Mouse (Mus musculus) lung, embryonic 14.5 days (tissue): ENCODE measurements around the gene Btbd16. TPM values are rescaled to one million over a fixed set of nuclear protein-coding genes. Genes with fewer than 3 reads are reported as not detected.
A peak's percentile ranks its signal among the peaks of the same experiment; 100 is the strongest.

Source experiments
- ATAC-seq: fragments of 200-750 bp; cut with Nextera tagmentation; 2 replicates; pipeline ENCODE4 v1.8.0; 2017; ENCODE audit warnings: mild to moderate bottlenecking, moderate TSS enrichment, moderate library complexity; ENCODE audit not compliant: insufficient read depth
- DNase-seq: peaks from one replicate; pipeline ENCODE4 v3.0.0-alpha.2; 2015
- H3K27ac ChIP-seq: fragments of 300-500 bp; sonication (generic); 2 replicates; pipeline ENCODE4 v1.5.1; 2014; ENCODE audit warnings: low read depth, mild to moderate bottlenecking, moderate library complexity
- H3K27me3 ChIP-seq: fragments of 300-500 bp; sonication (generic); 2 replicates; pipeline ENCODE4 v1.6.1; 2014; ENCODE audit warnings: low read length, control low read depth; ENCODE audit not compliant: insufficient read depth
- H3K36me3 ChIP-seq: fragments of 300-500 bp; sonication (generic); 2 replicates; pipeline ENCODE4 v1.6.1; 2014; ENCODE audit warnings: control low read depth; ENCODE audit not compliant: insufficient read depth
- H3K4me1 ChIP-seq: fragments of 300-500 bp; sonication (generic); 2 replicates; pipeline ENCODE4 v1.6.1; 2014; ENCODE audit warnings: antibody characterized with exemption, control low read depth; ENCODE audit not compliant: insufficient read depth
- H3K4me2 ChIP-seq: fragments of 300-500 bp; sonication (generic); 2 replicates; pipeline ENCODE4 v1.6.1; 2014; ENCODE audit warnings: mild to moderate bottlenecking
- H3K4me3 ChIP-seq: fragments of 300-500 bp; sonication (generic); 2 replicates; pipeline ENCODE4 v1.5.1; 2014; ENCODE audit warnings: low read depth, low read length
- H3K9ac ChIP-seq: fragments of 300-500 bp; sonication (generic); 2 replicates; pipeline ENCODE4 v1.6.1; 2014
- H3K9me3 ChIP-seq: fragments of 300-500 bp; sonication (generic); 2 replicates; pipeline ENCODE4 v1.6.1; 2016; ENCODE audit warnings: low read depth, low read length, control low read depth
- CTCF ChIP-seq: IDR thresholded peaks from 2 replicates; pipeline ENCODE4 v1.5.1; 2016; ENCODE audit warnings: antibody characterized with exemption, low read depth
- WGBS: fragments of 180-500 bp; shearing (Covaris S2); extraction: QIAGEN DNeasy Blood & Tissue Kit; methylation state at CpG from one replicate; pipeline ENCODE4 v1.1.7; 2014; 5-methylcytosine and 5-hydroxymethylcytosine counted together
- polyA plus RNA-seq: library from polyadenylated mRNA; unstranded; fragments of >200 nt; fragmentation: Nextera tagmentation; extraction: Ambion mirVana; gene quantifications from 2 replicates; pipeline ENCODE4 v1.2.1, GENCODE M21; 2014

Btbd16 gene
- polyA plus RNA-seq, 1 experiment from 2014 or later, result not detected

GRCm38 (mm10) chr7:130831586-130831985 lies 57.7 kb downstream of the Btbd16 start:
- ATAC-seq, result no peak
- Histone ChIP-seq H3K27me3 (no peaks in the 10 kb centered on the region), H3K4me3 (no peak overlapping the region), H3K4me1 (peaks cover 9% of the 10 kb centered on the region; the same call in 1 of the 2 replicates), H3K36me3 (no peaks in the 10 kb centered on the region), H3K4me2 (no peak overlapping the region), H3K27ac (no peak overlapping the region), H3K9me3 (no peaks in the 10 kb centered on the region), H3K9ac (no peak overlapping the region)
- WGBS, result 85% methylated on average over 5 of the region's 5 CpGs
- no peak for DNase-seq
- TF ChIP-seq CTCF, result no peak

DNA sequence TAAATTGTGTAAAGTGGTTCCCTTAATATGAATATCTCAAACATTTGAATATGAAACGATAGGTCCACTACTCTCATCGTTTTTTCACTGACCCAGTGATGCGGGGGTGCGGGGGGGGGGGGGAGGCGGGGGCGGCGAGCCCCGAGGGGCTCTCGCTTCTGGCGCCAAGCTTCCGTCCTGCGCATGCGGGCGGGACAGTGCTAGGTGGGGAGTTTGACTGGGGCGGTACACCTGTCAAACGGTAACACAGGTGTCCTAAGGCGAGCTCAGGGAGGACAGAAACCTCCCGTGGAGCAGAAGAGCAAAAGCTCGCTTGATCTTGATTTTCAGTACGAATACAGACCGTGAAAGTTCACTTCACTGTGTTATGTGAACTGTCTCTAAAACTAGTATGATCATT lies 60.4 kb downstream of the Btbd16 start:
- no peak for TF ChIP-seq CTCF
- H3K4me1 ChIP-seq, result peaks cover 9% of the 10 kb centered on the region; the same call in 1 of the 2 replicates
- ATAC-seq (peak; percentile 93), DNase-seq (peak; percentile 87)
- H3K27ac ChIP-seq, result 0 out of 2 replicates have a peak overlapping the region, but pooled peaks have one; percentile 75
- no peaks in the 10 kb centered on the region for H3K36me3 ChIP-seq
- H3K9me3 ChIP-seq, result no peaks in the 10 kb centered on the region
- no peak overlapping the region for H3K9ac ChIP-seq
- whole genome bisulfite sequencing, result 19% methylated on average over 21 of the region's 21 CpGs
- H3K4me2 ChIP-seq, result peak overlapping the region; percentile 1; the same call in 1 of the 2 replicates
- H3K27me3 ChIP-seq, result no peaks in the 10 kb centered on the region
- no peak overlapping the region for H3K4me3 ChIP-seq

DNA sequence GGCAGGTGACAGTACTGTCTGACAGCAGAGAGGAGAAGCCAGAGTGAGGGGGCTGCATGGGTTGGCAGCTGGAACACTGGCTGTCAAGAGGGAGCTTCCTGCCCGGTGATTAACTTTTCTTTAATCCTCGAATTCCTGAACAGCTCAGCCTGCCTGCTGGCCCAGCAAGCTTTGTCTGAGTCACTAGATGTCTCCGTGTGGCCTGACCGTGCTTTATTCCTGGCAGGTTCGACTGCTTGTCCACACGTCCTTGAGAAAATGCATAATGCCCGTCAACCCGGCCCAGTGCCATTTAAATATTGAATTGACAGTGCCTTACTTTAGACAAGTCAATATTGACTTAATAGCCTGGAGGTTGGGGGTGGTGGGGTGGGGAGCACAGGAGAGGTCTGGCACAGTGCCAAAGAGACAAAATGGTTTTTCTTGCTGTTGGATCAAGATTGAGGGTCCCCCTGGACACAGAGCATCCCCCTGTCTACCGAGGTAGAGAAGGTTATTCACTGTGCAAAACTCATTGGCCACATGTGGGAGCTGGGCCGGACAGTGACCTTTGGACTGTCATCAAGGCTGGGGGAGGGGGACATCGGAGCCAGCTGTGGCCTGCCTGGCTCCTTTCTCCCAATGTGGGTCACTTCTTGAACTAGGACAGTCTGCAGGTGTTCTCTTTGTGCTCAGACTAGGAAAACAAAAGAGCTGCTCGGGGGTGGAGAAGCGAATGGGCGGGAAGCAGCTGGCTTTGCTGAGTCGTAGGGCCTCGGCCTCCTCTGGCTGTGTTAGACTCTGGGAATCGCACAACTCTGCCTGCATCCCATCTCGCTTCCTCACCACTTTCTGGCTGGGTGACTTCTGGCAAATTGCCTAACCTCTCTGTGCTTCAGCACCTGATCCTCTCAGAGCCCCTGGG lies 61.3 kb downstream of the Btbd16 start:
- Histone ChIP-seq H3K27ac (peak overlapping the region; percentile 75), H3K4me2 (peak overlapping the region; percentile 35; the same call in 1 of the 2 replicates), H3K9me3 (no peaks in the 10 kb centered on the region), H3K4me3 (no peak overlapping the region), H3K9ac (no peak overlapping the region), H3K36me3 (no peaks in the 10 kb centered on the region), H3K4me1 (peaks cover 9% of the 10 kb centered on the region; the same call in 1 of the 2 replicates), H3K27me3 (no peaks in the 10 kb centered on the region)
- DNase-seq (peak; percentile 72), ATAC-seq (peak; percentile 50; the same call in 1 of the 2 replicates)
- WGBS, result 13% methylated on average over 18 of the region's 18 CpGs
- no peak; the same call in 1 of the 2 replicates for TF ChIP-seq CTCF

GRCm38 (mm10) chr7:130836066-130836465 lies 62.2 kb downstream of the Btbd16 start:
- TF ChIP-seq CTCF, result no peak
- Histone ChIP-seq H3K9me3 (no peaks in the 10 kb centered on the region), H3K27me3 (no peaks in the 10 kb centered on the region), H3K4me1 (peaks cover 9% of the 10 kb centered on the region; the same call in 1 of the 2 replicates), H3K4me2 (no peak overlapping the region), H3K36me3 (no peaks in the 10 kb centered on the region), H3K4me3 (no peak overlapping the region), H3K27ac (no peak overlapping the region), H3K9ac (no peak overlapping the region)
- WGBS, result 60% methylated on average over 9 of the region's 9 CpGs
- no peak for ATAC-seq
- DNase-seq, result no peak

DNA sequence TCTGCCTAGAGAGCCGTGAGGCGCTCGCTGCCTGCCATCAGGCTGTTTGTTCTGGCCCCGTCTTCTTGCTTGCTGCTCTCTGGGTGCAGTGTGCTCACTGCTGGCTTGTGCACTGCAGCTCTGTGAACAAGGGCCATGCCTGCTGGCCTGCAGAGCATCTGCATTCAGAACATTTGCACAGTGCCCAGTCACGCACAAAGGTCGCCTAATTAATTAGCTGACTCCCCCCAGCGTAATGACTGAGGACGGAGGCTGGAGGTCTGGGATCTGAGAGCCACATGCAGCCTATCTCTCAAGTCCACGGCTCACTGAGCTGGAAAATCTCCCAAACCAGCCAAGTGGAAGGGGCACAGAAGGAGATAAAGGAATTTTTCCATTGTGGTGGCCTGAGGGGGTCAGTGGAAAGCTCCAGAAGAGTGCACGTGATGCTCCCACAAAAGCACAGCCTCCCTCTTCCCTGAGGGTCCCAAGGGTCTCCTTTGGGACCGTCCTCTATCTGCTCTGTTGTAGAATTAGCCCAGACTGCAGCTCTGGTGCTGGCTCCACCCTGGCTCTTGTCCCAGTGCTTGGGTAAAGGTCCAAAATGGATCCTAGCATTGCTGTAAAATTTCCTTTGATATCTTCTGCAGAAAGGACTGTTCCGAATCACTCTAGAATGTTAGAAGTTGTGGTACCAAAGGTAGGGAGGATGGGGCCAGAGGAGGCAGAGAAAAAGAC lies 64.2 kb downstream of the Btbd16 start:
- peak; percentile 32 for DNase-seq
- Histone ChIP-seq H3K27me3 (no peaks in the 10 kb centered on the region), H3K4me2 (no peak overlapping the region), H3K36me3 (no peaks in the 10 kb centered on the region), H3K27ac (no peak overlapping the region), H3K9ac (no peak overlapping the region), H3K4me3 (no peak overlapping the region), H3K4me1 (peaks cover 9% of the 10 kb centered on the region; the same call in 1 of the 2 replicates), H3K9me3 (no peaks in the 10 kb centered on the region)
- WGBS, result 40% methylated on average over 12 of the region's 12 CpGs
- TF ChIP-seq CTCF, result no peak
- ATAC-seq, result no peak

GRCm38 (mm10) chr7:130838658-130839025 lies 64.8 kb downstream of the Btbd16 start:
- H3K9ac ChIP-seq, result no peak overlapping the region
- H3K27me3 ChIP-seq, result no peaks in the 10 kb centered on the region
- H3K4me3 ChIP-seq, result no peak overlapping the region
- no peak overlapping the region for H3K4me2 ChIP-seq
- H3K4me1 ChIP-seq, result peaks cover 7% of the 10 kb centered on the region; the same call in 1 of the 2 replicates
- no peak overlapping the region for H3K27ac ChIP-seq
- ATAC-seq (no peak), DNase-seq (no peak)
- no peaks in the 10 kb centered on the region for H3K36me3 ChIP-seq
- 70% methylated on average over 3 of the region's 3 CpGs for WGBS
- TF ChIP-seq CTCF, result no peak
- H3K9me3 ChIP-seq, result no peaks in the 10 kb centered on the region
